Mouse (Mus musculus): ENCODE measurements at regions not wholly inside any gene's neighbourhood (a gene's known extent, or its start where the extent isn't known, plus 50 kb on each side); places are given as distances from the start of the nearest gene placed in this dataset.

GRCm38 (mm10) chr1:41131410-41131809, 326.0 kb downstream of the Tmem182 start:
- H3K4me2 ChIP-seq = no peak overlapping the region
- no peaks in the 10 kb centered on the region for H3K9me3 ChIP-seq
- no peaks in the 10 kb centered on the region for H3K36me3 ChIP-seq
- H3K9ac ChIP-seq = no peak overlapping the region
- ATAC-seq (ENCODE audit: insufficient number of reproducible peaks, low FRiP score, low TSS enrichment, low read depth) = no peak
- H3K4me1 ChIP-seq = peaks cover 4% of the 10 kb centered on the region; the same call in 1 of the 2 replicates
- H3K27ac ChIP-seq = no peak overlapping the region
- H3K27me3 ChIP-seq = no peaks in the 10 kb centered on the region
- no peak overlapping the region for H3K4me3 ChIP-seq
- 9% methylated on average over 9 of the region's 9 CpGs for WGBS

- WGBS = 15% methylated on average over 1 of the region's 1 CpGs
- no peaks in the 10 kb centered on the region for H3K27me3 ChIP-seq
- H3K4me1 ChIP-seq = peaks cover 2% of the 10 kb centered on the region; the same call in 1 of the 2 replicates
- no peaks in the 10 kb centered on the region for H3K9me3 ChIP-seq
- no peak overlapping the region for H3K9ac ChIP-seq
- ATAC-seq (ENCODE audit: insufficient number of reproducible peaks, low FRiP score, low TSS enrichment, low read depth) = no peak
- no peak overlapping the region for H3K27ac ChIP-seq
- H3K36me3 ChIP-seq = no peaks in the 10 kb centered on the region
- H3K4me3 ChIP-seq = no peak overlapping the region
- no peak overlapping the region for H3K4me2 ChIP-seq
Observed at GRCm38 (mm10) chr1:41133143-41133542, 327.7 kb downstream of the Tmem182 start.

- ATAC-seq (ENCODE audit: insufficient number of reproducible peaks, low FRiP score, low TSS enrichment, low read depth) = no peak
- WGBS = 83% methylated on average over 8 of the region's 8 CpGs
- Histone ChIP-seq H3K9ac (no peak overlapping the region), H3K36me3 (no peaks in the 10 kb centered on the region), H3K4me1 (no peaks in the 10 kb centered on the region), H3K27me3 (no peaks in the 10 kb centered on the region), H3K9me3 (no peaks in the 10 kb centered on the region), H3K4me2 (no peak overlapping the region), H3K4me3 (no peak overlapping the region), H3K27ac (no peak overlapping the region)
Observed at GRCm38 (mm10) chr1:41133946-41134345, 328.5 kb downstream of the Tmem182 start.

- WGBS = 68% methylated on average over 2 of the region's 2 CpGs
- Histone ChIP-seq H3K9me3 (no peaks in the 10 kb centered on the region), H3K4me3 (no peak overlapping the region), H3K36me3 (no peaks in the 10 kb centered on the region), H3K4me1 (no peaks in the 10 kb centered on the region), H3K27me3 (no peaks in the 10 kb centered on the region), H3K9ac (no peak overlapping the region), H3K4me2 (no peak overlapping the region), H3K27ac (no peak overlapping the region)
- ATAC-seq (ENCODE audit: insufficient number of reproducible peaks, low FRiP score, low TSS enrichment, low read depth) = no peak
Observed at GRCm38 (mm10) chr1:41139725-41140124, 334.3 kb downstream of the Tmem182 start.

GRCm38 (mm10) chr1:41140542-41140941, 335.1 kb downstream of the Tmem182 start:
- Histone ChIP-seq H3K4me3 (no peak overlapping the region), H3K27ac (no peak overlapping the region), H3K27me3 (no peaks in the 10 kb centered on the region), H3K9me3 (no peaks in the 10 kb centered on the region), H3K36me3 (no peaks in the 10 kb centered on the region), H3K4me1 (no peaks in the 10 kb centered on the region), H3K4me2 (no peak overlapping the region), H3K9ac (no peak overlapping the region)
- no peak for ATAC-seq (ENCODE audit: insufficient number of reproducible peaks, low FRiP score, low TSS enrichment, low read depth)
- WGBS = 55% methylated on average over 1 of the region's 1 CpGs

- no peak for ATAC-seq (ENCODE audit: insufficient number of reproducible peaks, low FRiP score, low TSS enrichment, low read depth)
- Histone ChIP-seq H3K4me1 (no peaks in the 10 kb centered on the region), H3K9me3 (no peaks in the 10 kb centered on the region), H3K4me2 (no peak overlapping the region), H3K27me3 (no peaks in the 10 kb centered on the region), H3K27ac (no peak overlapping the region), H3K36me3 (no peaks in the 10 kb centered on the region), H3K9ac (no peak overlapping the region), H3K4me3 (no peak overlapping the region)
- WGBS = 79% methylated on average over 4 of the region's 4 CpGs
Observed at GRCm38 (mm10) chr1:41141992-41142391, 336.6 kb downstream of the Tmem182 start.

GRCm38 (mm10) chr1:41152516-41152915, 347.1 kb downstream of the Tmem182 start:
- 39% methylated on average over 1 of the region's 1 CpGs for WGBS
- Histone ChIP-seq H3K36me3 (no peaks in the 10 kb centered on the region), H3K4me1 (no peaks in the 10 kb centered on the region), H3K4me2 (no peak overlapping the region), H3K27ac (no peak overlapping the region), H3K4me3 (no peak overlapping the region), H3K27me3 (no peaks in the 10 kb centered on the region), H3K9me3 (no peaks in the 10 kb centered on the region), H3K9ac (no peak overlapping the region)
- no peak for ATAC-seq (ENCODE audit: insufficient number of reproducible peaks, low FRiP score, low TSS enrichment, low read depth)

GRCm38 (mm10) chr1:41153174-41153999, 348.0 kb downstream of the Tmem182 start:
- Histone ChIP-seq H3K27ac (no peak overlapping the region), H3K36me3 (no peaks in the 10 kb centered on the region), H3K27me3 (no peaks in the 10 kb centered on the region), H3K4me3 (no peak overlapping the region), H3K4me2 (no peak overlapping the region), H3K4me1 (no peaks in the 10 kb centered on the region), H3K9me3 (no peaks in the 10 kb centered on the region), H3K9ac (no peak overlapping the region)
- WGBS = 74% methylated on average over 14 of the region's 14 CpGs
- no peak for ATAC-seq (ENCODE audit: insufficient number of reproducible peaks, low FRiP score, low TSS enrichment, low read depth)

GRCm38 (mm10) chr1:41154198-41154597, 348.8 kb downstream of the Tmem182 start:
- 57% methylated on average over 4 of the region's 4 CpGs for WGBS
- no peak overlapping the region for H3K9ac ChIP-seq
- no peaks in the 10 kb centered on the region for H3K9me3 ChIP-seq
- no peaks in the 10 kb centered on the region for H3K27me3 ChIP-seq
- H3K4me3 ChIP-seq = no peak overlapping the region
- H3K36me3 ChIP-seq = no peaks in the 10 kb centered on the region
- no peaks in the 10 kb centered on the region for H3K4me1 ChIP-seq
- H3K4me2 ChIP-seq = no peak overlapping the region
- ATAC-seq (ENCODE audit: insufficient number of reproducible peaks, low FRiP score, low TSS enrichment, low read depth) = no peak
- no peak overlapping the region for H3K27ac ChIP-seq

GRCm38 (mm10) chr1:41156946-41157345, 351.5 kb downstream of the Tmem182 start:
- Histone ChIP-seq H3K27ac (no peak overlapping the region), H3K36me3 (no peaks in the 10 kb centered on the region), H3K4me1 (no peaks in the 10 kb centered on the region), H3K9ac (no peak overlapping the region), H3K4me2 (no peak overlapping the region), H3K27me3 (no peaks in the 10 kb centered on the region), H3K9me3 (no peaks in the 10 kb centered on the region), H3K4me3 (no peak overlapping the region)
- WGBS = 72% methylated on average over 10 of the region's 10 CpGs
- no peak for ATAC-seq (ENCODE audit: insufficient number of reproducible peaks, low FRiP score, low TSS enrichment, low read depth)

- no peak overlapping the region for H3K9ac ChIP-seq
- no peak overlapping the region for H3K4me3 ChIP-seq
- no peaks in the 10 kb centered on the region for H3K27me3 ChIP-seq
- no peaks in the 10 kb centered on the region for H3K9me3 ChIP-seq
- no peaks in the 10 kb centered on the region for H3K4me1 ChIP-seq
- no peak overlapping the region for H3K27ac ChIP-seq
- no peaks in the 10 kb centered on the region for H3K36me3 ChIP-seq
- WGBS = 63% methylated on average over 20 of the region's 21 CpGs
- ATAC-seq (ENCODE audit: insufficient number of reproducible peaks, low FRiP score, low TSS enrichment, low read depth) = no peak
- no peak overlapping the region for H3K4me2 ChIP-seq
Observed at GRCm38 (mm10) chr1:41157651-41158513, 352.5 kb downstream of the Tmem182 start.

Measured in limb, embryonic 15.5 days (tissue).